ENCODE assay signal across 43 mouse cellular contexts in genomic region chr2:156018106-156018505, GRCm38 (mm10). TPM values are rescaled to one million over a fixed set of nuclear protein-coding genes. Genes with fewer than 3 reads are reported as not detected.
"Had no signal": no experiment of that assay in that cellular context is flagged by ENCODE, and none has a peak within 500 bp of the region (broad histone marks: within the 10 kb centered on the region; RNA-seq: fewer than 3 reads in every experiment).

No protein-coding gene starts in this region.

- DNase-seq: left cerebral cortex, postnatal 4 days; liver; liver, embryonic 13.5 days; liver, postnatal 0 days; lung, adult 18-20 months; lung, adult 2 months; lung, embryonic 14.5 days; lung, postnatal 10 days; lung, postnatal 14 days; lung, postnatal 36 days; lung, postnatal 4 days; midbrain, embryonic 14.5 days had no signal

RNA-seq across cellular contexts. Expression of gene 6430550D23Rik, which starts 10.3 kb away (rescaled TPM):
- total RNA-seq: monocyte, adult 5-6 weeks had no signal

RNA-seq across cellular contexts. Expression of gene Fer1l4, which starts 34.6 kb away (rescaled TPM):
- total RNA-seq: left cerebral cortex, postnatal 14 days; left cerebral cortex, postnatal 25 days; left cerebral cortex, postnatal 36 days; left cerebral cortex, postnatal 4 days; liver, adult 2 months; megakaryocyte progenitor cell, adult 5-6 weeks; megakaryocyte, adult 5-6 weeks; megakaryocyte-erythroid progenitor cell, adult 5-6 weeks; midbrain, postnatal 0 days; monocyte, adult 5-6 weeks had no signal
- polyA plus RNA-seq: limb, embryonic 10.5 days; limb, embryonic 11.5 days; limb, embryonic 12.5 days; limb, embryonic 13.5 days; limb, embryonic 15.5 days; liver, embryonic 11.5 days; liver, embryonic 12.5 days; liver, embryonic 13.5 days; liver, embryonic 14.5 days; liver, embryonic 15.5 days; liver, embryonic 16.5 days; liver, postnatal 0 days; lung, embryonic 14.5 days; lung, embryonic 15.5 days; lung, embryonic 16.5 days; macrophage; midbrain, embryonic 11.5 days; midbrain, embryonic 12.5 days; midbrain, embryonic 13.5 days; midbrain, embryonic 15.5 days; midbrain, embryonic 16.5 days; midbrain, postnatal 0 days; myocyte; neural tube, embryonic 11.5 days; neural tube, embryonic 12.5 days; neural tube, embryonic 13.5 days had no signal

RNA-seq across cellular contexts. Expression of gene Spag4, which starts 46.9 kb away (rescaled TPM):
- polyA plus RNA-seq: macrophage had no signal
